Mouse (Mus musculus): Measurements from ENCODE around the gene Cenpu.

The Cenpu gene

DNA sequence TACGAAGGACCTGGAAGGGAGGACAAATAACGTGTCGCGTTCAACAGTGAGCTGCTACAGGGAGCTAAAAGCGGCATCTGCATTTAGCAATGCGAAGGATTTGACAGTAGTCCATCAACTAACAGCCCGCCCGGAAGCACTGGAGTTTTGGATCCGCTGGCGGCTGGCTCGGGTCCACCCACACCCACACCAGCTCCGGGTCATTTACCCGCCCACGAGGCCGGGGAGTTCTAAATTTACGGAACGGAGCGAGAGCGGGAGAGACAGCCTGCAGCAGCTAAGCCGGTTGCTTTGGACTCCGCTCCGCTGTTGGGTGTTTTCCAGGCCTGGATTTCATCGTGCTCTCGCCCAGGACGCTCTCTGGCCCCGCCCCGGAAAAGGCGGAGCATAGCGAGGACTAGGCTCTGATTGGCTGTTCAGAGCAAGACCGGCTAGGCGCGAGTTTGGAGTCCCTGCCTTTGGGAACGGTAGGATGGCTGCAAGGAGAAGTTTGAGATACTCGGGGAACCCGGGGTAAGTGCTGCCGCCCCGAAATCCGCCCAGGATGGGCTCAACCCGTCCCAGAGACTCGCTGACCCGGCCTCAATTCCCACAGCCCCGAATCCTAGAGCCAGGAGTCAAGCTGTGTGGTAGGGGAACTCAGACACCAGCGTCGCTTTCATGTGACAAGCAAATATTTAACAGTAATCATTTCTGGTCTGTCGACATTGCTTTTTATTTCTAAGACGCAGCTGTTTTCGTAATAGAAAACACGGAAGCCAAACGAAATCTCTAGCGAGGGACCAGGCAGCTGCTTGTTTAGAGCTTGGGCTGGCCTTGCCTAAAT, at the start of gene Cenpu:
TSS of gene Cenpu (plus strand) at position 414 of the 826 bp plus-strand sequence.
- ATAC-seq (ENCODE audit: insufficient number of reproducible peaks, low FRiP score, low TSS enrichment), result peak; percentile 96

GRCm38 (mm10) chr8:46502333-46503071, 49.3 kb upstream of the Cenpu start:
- no peak for ATAC-seq (ENCODE audit: insufficient number of reproducible peaks, low FRiP score, low TSS enrichment)

DNA sequence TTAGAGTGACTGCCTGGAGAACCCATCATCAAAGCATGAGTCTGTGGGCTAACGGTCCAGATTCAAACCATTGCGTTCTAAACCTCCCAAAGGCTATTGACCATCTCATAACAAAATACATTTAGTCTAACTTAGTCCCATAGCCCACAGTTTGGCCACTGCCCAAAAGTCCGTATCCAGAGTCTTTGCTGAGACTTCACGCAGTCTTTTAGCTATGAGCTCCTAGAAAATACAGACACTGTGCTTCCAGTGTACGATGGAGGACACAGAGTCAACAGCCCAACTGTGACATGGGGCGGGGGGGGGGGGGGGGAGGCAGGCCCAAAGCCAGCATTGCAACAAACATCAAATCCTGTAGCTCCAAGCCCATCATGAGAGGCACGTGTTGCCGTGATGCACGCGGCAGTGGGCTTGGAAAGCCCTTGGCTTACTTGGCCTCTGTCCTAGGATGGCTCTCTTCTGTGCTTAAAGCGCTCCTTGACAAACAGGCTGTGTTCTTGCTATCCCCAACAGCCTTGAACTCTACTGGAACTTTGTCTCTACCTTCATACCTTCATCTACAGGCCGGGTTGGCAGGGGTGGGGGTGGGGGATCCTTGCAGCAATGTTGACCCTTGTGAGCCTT, 48.6 kb upstream of the Cenpu start:
- no peak for ATAC-seq (ENCODE audit: insufficient number of reproducible peaks, low FRiP score, low TSS enrichment)

DNA sequence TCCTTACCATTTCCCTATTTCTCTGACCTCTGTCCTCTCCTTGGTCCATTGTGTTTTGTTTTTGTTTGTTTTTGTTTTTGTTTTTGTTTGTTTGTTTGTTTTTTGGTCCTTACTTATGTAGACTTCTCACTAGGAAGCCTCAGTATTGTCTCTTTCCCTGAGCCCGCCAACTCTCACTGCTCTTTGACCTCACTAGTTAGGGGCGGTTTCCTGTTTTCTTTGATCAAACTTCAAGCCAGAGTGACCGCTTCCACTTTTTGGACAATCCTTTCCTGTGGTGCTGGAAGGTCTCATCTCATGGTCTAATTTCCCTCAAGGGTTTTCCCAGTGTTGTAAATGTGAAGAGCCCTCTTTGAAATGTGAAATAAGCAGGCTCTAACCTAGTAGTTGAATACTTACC, 47.6 kb upstream of the Cenpu start:
- ATAC-seq (ENCODE audit: insufficient number of reproducible peaks, low FRiP score, low TSS enrichment), result no peak

DNA sequence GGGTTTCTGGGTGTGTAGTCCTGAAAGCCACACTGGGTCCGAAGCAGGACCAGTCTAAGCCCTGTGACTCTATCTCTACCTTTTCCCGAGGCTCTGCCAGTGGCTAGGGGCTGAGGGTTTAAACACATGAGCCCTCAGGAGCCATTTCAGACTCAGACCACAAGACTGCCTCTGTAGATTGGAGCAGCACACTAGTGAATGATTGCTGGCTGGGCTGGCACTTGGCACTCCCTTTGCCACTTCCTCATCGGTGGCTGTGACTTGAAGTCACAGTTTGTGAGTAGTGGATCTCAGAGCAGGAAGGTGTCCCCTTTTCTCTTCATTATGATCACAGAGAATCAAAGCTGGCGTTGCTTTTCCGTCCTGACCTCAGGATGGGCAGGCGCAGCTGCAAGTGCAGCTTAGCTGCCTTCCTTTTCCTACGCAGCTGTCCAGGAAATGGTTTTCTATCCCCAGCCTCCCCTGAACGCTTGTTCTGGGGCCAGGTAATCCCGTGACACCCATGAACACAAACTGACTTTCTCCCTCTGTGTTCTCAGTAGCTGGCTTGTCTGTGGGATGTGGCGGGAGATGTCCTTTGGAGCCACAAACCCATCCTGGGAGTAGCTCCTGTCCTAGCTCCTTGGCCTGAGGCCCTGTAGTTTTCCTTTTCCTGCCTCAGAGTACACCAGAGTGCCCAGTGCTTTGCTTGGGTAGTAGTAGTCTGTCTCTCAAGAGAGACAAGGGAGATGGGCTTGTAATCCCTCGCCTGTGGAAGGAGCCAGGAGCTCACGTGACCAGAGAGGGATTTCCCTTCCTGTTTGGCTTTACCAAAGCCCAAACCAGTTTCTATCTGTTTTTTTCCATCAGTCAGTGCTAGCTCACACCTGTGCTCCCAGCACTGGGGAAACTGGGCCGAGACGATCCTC, 43.1 kb upstream of the Cenpu start:
- peak; percentile 45; the same call in 1 of the 2 replicates for ATAC-seq (ENCODE audit: insufficient number of reproducible peaks, low FRiP score, low TSS enrichment)

DNA sequence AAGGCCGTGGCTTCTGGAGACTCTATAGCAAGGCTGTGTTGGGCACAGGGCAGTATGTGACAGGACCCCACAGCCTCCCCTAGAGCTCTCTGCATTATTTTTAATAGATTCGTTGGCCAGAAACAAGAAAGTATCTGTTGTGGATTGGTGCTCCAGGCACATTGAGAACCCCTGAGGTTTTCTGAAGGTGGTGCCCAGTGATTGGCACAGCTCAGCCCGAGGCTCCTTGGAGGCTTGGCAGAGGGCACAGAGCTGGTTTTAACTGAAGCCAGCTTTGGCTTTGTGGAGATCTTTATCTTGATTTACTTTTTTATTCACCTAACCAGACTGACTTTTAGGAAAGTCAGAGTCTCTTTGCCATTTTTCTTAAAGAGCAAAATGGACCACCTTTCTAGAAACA, 42.4 kb upstream of the Cenpu start:
- peak; percentile 51; the same call in 1 of the 2 replicates for ATAC-seq (ENCODE audit: insufficient number of reproducible peaks, low FRiP score, low TSS enrichment)

- ATAC-seq (ENCODE audit: insufficient number of reproducible peaks, low FRiP score, low TSS enrichment), result no peak
Measured at GRCm38 (mm10) chr8:46511336-46511735, 40.5 kb upstream of the Cenpu start.

DNA sequence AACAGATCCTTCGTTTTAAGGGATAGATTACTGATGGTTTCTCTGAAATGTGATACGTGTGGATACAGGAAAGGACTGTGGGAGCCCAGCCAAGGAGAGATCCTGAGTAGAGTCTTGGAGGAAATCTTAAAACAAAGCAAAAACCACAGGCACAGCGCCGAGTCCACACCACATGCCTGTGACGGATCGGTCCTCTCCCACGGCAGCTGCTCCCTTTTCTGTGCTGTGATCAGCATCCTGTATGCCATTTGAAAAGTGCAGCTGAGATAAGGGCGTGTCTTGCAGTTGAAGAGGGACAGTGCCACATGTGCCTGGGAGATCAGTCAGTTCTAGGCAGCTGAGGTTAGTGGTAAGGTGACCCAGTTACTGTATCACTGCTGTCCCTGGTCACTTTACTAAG, 39.3 kb upstream of the Cenpu start:
- ATAC-seq (ENCODE audit: insufficient number of reproducible peaks, low FRiP score, low TSS enrichment), result no peak

DNA sequence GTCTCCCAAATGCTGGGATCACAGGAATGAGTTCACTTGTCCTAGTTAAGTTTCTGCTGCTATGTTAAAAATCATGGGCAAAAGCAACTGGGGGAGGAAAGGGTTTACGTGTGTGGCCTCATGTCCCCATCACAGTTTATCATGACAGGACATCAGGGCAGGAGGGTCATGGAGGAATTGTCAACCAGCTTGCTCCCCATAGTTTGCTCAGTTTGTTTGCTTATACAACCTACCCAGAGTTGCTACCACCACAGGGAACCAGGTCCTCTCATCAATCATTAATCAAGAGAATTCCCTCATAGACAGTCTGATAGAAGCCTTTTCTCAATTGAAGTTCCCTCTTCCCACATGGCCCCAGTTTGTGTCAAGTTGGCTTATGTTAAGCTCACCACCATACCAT, 37.8 kb upstream of the Cenpu start:
- ATAC-seq (ENCODE audit: insufficient number of reproducible peaks, low FRiP score, low TSS enrichment), result no peak

- ATAC-seq (ENCODE audit: insufficient number of reproducible peaks, low FRiP score, low TSS enrichment), result no peak
Measured at GRCm38 (mm10) chr8:46520667-46521066, 31.2 kb upstream of the Cenpu start.

DNA sequence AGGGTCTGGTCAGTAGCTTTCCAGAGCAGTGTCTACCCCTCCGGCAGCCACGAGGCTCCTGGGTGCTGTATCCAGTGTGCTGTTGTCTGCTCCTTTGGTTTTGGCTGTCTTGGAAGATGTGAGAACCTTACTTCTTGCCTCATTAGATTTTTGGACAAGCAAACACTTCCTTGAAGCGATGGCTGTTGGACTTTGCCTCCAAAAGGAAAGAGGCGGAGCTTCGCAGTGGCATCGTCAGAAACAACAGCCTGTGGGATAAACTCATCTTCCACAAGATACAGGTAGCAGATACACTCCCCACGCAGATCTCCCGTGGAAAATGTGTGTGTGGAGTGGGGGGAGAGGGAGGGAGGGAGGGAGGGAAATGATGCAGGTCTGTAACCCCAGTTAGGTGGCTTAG, 25.7 kb upstream of the Cenpu start:
- no peak for ATAC-seq (ENCODE audit: insufficient number of reproducible peaks, low FRiP score, low TSS enrichment)

DNA sequence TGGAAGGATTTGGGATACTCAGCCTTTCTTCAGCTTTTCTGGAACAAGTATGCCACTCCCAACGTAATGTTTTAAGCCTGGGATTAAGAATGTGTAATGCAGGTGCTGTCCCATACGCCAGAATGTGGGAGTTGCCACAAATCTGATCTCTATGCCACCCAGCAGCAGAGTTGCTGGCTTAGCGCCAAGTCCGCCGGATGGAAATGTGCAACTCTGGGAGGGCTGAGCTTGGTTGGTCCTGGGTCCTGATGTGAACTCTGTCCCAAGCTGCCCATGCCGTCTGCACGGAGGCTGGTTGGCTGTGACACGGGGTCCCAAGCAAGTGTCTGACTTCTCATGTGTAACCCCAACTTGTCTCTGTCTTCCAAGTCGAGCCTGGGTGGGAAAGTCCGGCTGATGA, 25.0 kb upstream of the Cenpu start:
- no peak for ATAC-seq (ENCODE audit: insufficient number of reproducible peaks, low FRiP score, low TSS enrichment)

GRCm38 (mm10) chr8:46529508-46529907, 22.3 kb upstream of the Cenpu start:
- ATAC-seq (ENCODE audit: insufficient number of reproducible peaks, low FRiP score, low TSS enrichment), result no peak

DNA sequence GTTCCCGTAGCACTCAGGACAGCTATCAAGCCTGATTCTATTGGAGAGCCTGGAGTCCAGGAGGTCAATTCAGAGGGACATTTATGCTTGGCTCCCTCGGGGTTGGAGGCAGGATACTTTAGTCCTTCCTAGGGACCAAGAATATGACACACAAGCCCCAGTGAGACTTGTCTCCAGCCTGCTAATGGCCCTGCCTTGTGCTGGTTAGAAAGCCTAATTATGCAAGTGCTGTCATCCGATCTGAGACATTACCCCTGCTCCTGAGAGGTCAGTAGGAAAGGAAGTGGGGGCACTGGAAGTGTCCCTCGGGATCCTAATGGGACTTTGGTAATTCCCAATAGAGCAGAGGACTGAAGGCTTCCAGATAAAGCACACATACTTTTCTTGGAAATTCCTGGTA, 21.3 kb upstream of the Cenpu start:
- ATAC-seq (ENCODE audit: insufficient number of reproducible peaks, low FRiP score, low TSS enrichment), result no peak

DNA sequence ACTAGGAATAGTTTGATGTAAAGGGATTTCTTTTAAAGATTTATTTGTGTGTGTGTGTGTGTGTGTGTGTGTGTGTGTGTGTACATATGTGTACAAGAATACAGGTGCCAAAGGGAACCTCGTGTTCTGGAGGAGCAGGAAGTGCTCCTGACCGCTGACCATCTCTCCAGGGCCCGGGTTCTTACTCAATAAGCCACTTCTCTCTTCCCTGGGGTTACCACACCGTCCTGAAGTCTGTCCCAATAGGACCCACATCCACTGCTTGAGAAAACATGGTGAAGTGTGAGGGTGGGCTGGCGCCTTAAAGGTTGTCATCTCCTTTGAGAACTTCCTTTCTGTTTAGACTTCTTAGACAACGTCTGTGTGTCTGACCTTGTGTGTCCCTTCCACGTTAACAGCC, 17.9 kb upstream of the Cenpu start:
- no peak for ATAC-seq (ENCODE audit: insufficient number of reproducible peaks, low FRiP score, low TSS enrichment)

GRCm38 (mm10) chr8:46539701-46540100, 12.1 kb upstream of the Cenpu start:
- ATAC-seq (ENCODE audit: insufficient number of reproducible peaks, low FRiP score, low TSS enrichment), result 0 out of 2 replicates have a peak, but pooled peaks have one; percentile 17

DNA sequence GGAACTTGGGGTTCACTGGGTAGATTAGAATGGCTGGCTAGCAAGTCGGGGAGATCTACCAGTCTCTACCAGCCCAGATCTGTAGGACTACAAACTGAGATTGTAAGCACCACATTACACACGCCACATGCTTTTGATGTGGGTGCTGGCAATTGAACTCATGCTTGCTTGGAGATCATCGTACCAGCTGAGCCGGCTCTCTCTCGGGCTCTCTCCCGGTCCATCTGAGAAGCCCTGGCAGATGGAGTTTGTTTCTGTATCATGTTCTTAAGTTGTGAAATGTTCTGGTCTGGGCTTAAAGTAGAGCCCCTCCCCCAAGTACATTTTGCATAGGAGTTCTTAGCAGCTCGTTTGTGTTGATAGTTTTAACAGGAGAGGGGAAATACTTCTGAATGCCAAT, 8.6 kb upstream of the Cenpu start:
- no peak for ATAC-seq (ENCODE audit: insufficient number of reproducible peaks, low FRiP score, low TSS enrichment)

DNA sequence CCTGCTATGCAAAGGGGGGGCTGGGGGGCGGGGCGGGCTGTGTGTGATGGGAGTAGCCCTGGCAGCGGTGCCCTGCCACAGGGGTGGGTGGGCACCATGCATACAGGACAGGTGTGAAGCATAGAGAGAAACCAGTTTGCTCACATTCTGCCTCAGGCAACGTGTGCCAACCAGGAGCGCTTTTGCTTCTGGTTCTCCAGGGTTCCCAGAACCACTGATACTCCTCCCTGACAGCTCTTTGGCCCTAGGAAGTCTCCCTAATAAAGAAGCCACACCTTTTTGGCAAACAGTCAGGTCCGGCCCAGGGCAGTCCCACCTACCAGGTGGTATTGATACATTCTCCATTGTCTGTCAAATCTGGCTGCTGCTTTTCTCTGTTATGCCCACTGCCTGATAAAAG, 8.2 kb upstream of the Cenpu start:
- no peak for ATAC-seq (ENCODE audit: insufficient number of reproducible peaks, low FRiP score, low TSS enrichment)

DNA sequence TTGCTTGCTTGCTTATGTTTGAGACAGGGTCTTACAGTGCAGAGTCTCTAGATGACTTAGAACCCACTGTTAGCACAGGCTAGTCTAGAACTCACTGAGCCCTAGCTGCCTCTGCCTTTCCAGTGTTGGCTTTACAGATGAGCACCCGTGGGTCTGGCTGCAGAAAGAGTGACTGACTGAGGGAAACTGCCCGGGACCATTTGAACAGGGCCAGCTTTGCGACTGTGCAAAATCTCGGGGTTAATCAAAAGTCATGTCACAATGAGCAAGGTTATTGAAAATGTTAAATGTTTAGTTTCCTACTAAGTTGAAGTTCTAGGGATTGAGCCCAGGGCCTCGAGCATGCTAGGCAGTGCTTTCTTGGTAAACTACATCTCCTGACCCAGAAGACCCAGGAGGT, 6.0 kb upstream of the Cenpu start:
- ATAC-seq (ENCODE audit: insufficient number of reproducible peaks, low FRiP score, low TSS enrichment), result no peak

- no peak for ATAC-seq (ENCODE audit: insufficient number of reproducible peaks, low FRiP score, low TSS enrichment)
Measured at GRCm38 (mm10) chr8:46546431-46547176, 5.2 kb upstream of the Cenpu start.
